Mouse (Mus musculus) right cerebral cortex, postnatal 10 days (tissue): ENCODE measurements around the gene Mta2.
A peak's percentile ranks its signal among the peaks of the same experiment; 100 is the strongest.
"Not testable (repeated sequence)": the region's sequence is repeated elsewhere in the genome, so short reads cannot be mapped to it uniquely, and the experiment has no call there.

Experiments used
- DNase-seq, 2 experiments: peaks; one replicate each; pipeline ENCODE4 v3.0.0; 2021; ENCODE audit warnings: low spot score in 2 of 2

Mta2 gene

DNA sequence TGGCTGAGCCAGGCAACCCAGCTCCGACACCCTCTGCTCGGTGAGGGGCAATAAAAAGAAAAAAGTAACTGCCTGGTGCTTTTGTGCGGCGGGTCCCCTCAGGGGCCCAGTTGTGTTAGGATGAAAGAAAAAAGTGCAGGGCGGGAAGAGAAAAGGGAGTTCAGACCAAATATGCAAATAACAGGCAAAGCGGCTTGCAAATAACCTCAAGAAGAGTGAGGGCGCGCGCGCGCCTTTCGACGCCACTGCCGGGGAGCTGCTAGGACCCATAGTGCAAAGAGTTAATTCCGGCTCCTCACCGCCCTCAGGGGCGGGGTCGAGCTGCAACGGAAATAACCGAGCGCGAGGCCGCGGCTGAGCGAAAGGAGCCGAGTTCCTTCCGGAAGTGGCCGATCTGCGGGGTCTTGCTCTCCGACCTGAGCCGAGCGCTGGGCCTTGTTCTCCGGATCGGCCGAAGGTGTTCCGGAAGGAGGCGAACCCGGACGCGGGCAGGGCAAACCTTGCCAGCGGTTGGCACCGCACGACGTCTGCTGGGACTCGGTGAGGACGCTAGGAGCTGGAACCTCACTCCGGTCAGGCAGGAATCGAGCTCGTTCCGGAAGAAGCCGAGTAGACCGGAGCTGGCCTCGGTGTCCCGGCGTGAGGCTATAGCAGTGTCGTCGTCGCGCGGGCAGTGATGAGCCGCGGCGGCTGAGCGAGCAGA is at the start of gene Mta2:
Gene Mta2, plus strand, starts transcription at position 361 of the 703 bp plus-strand sequence.
- DNase-seq, result peak; percentile 96 to 98

DNA sequence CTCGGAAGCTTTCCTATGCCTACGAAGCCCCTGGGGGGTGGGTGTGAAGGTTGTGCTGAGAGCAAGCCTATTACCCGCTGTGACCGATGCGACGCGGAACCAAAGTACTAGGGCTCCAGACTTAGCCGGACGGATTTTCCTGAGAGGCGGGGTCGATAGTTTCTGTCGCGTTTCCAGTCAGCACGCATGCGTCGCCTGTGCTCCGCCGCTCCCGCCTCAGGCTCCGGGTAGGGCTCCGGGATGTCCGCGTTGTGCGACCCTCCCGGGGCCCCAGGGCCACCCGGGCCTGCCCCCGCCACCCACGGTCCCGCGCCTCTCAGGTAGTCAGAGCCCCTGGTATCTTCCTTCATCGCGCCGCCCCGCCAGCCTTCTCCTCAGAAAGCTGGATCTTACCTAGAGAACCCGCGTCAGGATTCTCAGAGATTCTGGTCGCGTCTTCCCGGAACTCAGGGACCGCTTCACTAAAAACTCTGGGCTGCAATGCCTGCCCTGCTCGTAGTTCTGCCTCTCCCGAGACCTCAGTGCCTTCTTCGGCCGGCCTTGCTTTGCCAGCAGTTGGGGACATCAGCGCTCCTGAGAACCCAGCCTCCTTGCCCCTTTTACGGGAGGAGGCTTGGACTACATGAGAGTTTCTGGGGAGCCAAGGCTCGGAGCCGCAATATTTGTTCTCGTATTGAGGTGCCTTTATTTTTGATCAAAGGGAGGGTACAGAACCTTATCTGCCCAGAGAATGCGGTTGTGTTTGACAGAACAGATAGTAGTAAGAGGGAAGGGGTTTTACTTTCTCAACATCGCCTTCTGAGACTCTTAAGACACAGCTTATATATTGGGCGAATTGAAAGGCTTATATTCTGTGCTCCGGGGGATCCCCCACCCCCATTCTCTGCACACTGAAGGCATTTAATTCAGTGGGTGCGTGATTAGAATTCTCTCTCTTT is 48.6 kb upstream of the Mta2 start, which contains the start of gene Ints5:
Gene Ints5, plus strand, starts transcription at position 177 of the 938 bp plus-strand sequence.
- peak; percentile 91 for DNase-seq

DNA sequence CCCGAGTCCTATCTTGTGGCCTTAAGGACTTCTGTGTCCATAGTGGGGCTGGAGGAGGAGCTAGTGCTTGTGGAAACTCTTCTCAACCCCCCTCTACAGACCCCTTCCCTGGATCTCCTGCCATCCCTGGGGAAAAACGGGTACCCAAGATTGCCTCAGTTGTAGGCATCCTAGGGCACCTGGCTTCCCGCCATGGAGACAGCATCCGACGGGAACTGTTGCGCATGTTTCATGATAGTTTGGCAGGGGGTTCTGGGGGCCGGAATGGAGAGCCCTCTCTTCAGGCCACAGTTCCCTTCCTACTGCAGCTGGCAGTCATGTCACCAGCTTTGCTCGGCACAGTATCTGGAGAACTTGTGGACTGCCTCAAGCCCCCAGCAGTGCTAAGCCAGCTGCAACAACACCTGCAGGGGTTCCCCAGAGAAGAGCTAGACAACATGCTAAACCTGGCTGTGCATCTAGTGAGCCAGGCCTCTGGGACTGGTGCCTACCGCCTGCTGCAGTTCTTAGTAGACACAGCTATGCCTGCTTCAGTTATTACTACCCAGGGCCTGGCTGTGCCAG is 46.2 kb upstream of the Mta2 start:
- DNase-seq, result no peak

DNA sequence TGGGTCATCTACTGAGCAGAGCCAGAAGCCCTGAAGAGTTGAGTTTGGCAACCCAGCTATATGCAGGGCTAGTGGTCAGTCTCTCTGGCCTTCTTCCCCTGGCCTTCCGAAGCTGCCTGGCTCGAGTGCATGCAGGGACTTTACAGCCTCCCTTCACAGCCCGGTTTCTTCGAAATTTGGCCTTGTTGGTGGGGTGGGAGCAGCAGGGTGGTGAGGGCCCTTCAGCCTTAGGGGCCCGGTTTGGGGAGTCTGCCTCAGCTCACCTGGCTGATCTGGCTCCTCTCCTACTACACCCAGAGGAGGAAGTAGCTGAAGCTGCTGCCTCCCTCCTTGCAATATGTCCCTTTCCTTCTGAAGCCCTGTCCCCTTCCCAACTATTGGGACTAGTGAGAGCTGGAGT is 45.4 kb upstream of the Mta2 start:
- not testable (repeated sequence) for DNase-seq

DNA sequence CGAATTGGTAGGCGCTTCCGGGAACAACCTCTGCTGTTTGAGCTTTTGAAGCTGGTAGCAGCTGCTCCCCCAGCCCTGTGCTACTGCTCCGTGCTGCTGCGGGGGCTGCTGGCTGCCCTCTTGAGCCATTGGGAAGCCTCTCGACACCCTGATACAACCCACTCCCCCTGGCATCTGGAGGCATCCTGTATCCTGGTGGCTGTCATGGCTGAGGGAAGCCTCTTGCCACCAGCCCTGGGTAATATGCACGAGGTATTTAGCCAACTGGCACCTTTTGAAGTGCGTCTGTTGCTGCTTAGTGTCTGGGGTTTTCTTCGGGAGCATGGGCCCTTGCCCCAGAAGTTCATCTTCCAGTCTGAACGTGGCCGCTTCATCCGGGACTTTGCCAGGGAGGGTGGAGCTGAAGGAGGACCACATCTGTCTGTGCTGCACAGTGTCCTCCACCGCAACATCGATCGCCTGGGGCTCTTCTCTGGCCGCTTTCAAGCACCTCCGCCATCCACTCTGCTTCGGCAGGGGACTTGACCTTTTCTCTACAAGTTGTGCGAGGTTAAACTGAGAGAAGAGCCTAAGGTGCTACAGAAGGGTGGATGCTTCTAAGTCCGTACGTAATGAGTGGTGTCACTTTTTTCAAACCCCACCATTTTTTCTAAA is 44.3 kb upstream of the Mta2 start:
- DNase-seq, result peak; percentile 56 to 60

DNA sequence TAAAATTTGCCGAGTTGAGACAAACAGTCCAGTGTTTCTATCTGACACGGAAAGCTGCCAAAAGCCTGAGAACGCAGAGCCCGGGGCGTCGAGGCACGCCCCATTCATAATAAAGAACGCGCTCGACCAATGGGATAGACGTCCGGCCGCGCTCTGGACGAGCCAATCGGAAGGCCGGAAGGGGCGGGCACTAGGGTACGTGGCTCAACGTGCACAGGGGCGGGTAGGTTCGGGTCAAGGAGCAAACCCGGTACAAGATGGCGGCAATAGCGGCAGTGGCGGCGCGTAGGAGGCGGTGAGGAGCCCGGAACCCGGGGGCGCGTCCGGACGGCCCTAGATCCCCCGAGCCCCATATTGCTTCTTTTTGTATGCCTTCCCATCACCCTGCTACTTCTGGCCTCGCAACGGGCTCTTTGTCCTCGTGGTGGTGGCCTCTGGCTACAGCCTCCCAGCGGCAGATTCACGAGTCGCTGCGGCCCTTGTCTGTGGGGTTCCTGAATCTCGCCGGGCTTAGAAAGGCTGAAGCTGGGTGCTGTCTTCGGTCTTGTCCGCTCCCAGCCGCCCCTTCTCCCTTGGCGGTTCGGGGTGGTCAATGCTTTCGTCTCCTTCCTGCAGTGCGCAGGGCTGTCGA is 43.7 kb upstream of the Mta2 start, which contains the start of gene Ganab:
Gene Ganab, plus strand, starts transcription at position 207 of the 631 bp plus-strand sequence.
- peak; percentile 98 for DNase-seq

DNA sequence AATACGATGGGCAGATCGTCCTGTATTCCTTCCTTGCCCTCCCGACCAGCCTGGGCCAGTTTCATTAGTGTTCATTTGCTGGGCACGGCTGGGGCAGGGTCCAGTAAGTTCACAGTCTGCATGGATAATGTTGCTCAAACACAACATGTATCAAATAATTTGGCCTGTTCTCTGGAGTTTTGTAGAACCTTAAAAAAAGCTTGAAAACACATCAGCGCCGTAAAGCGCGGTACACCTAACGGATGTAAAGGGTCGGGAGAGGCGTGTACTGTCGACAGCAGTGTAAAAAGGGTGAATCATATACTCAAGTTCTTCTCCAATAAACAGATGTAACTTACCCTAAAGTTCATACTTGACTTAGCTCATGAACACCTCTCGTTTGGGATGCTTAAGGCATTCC is 43.1 kb upstream of the Mta2 start:
- no peak for DNase-seq

DNA sequence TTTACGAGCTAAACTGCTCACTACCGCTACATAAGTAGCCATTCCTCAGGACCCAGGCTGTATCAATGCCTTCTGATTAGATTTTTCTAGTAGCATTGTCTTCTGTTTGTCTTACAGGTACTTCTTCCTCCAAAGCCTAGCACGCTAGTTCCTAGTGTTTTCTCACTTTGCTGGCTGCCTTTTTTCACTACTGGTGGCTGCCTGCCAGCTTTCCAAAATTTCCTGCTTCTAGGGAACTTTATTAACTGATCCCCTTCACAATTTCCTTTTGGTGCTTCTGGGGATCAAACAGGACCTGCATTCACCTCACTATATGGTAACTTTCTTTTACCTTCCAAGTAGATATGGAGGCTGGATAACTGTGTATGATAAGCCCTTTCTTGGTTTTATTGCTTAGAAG is 42.6 kb upstream of the Mta2 start:
- DNase-seq, result no peak

DNA sequence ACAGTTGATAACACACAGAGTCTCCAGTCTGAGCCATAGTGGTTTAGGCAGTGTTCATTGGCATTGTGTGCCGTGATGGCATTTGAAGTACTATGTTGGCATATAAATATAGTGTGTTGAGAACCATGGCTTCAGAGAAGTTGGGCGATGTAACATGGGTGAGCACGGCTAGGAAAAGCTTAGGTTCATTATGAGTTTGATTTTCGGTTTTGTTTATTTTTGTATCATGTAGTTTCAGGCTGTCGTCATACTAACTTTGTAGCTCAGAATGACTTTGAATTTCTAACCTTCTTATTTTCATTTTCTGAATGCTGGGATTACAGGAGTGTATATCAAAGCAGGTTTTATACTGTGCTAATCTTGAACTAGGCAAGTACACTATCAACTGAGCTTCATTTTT is 38.3 kb upstream of the Mta2 start:
- DNase-seq, result no peak

DNA sequence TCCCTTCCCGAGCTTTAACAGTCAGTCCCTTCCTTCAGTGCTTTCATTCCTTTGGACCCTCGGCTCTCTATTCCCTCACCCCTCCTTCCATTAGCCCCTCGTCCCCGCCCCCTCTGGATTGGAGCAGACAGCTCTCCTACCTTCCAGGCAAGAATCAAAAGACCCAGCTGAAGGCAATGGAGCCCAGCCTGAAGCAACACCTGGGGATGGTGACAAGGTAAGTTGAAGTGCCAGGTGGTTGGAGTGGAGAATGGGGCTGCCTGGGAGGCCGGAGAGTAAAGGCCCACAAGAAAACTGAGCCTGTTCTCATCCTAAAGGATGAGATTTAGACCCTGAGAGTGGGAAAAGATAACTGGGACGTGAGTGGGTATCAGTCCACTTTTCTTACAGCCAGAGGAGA is 33.1 kb upstream of the Mta2 start:
- DNase-seq, result no peak

DNA sequence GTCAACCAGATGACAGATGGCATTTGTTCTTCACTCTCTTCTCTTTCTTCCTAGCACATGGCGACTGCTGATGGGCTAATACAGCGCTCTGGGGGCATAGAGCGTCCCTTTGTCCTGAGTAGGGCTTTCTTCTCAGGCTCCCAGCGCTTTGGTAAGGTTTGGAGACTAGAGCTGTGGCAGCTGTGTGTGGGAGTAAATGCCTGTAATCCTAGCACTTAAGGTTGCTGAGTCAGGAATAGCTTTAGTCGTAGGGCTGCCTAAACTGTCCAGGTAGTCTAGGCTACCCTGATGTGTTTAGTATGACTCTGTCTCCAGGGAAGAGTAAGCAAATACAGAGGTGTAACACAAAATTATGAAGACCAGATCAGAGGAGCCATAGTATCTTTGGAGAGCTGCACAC is 29.9 kb upstream of the Mta2 start:
- DNase-seq, result no peak

DNA sequence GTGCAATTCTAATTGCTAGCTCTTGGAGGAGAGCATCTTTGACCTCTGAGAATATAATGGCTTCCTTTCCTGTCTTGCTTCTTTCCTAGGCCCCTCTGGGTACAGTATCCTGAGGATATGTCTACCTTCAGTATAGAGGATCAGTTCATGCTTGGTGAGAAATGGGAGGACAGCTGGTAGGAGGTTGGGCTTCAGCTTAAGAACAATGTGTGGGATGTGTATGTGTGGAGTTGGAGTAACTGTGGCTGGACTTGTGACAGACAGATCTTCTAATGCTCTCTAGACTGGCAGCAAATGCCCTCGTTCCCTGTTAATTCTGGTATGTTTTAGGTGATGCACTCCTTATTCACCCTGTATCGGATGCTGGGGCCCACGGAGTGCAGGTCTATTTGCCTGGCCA is 27.5 kb upstream of the Mta2 start:
- no peak for DNase-seq

DNA sequence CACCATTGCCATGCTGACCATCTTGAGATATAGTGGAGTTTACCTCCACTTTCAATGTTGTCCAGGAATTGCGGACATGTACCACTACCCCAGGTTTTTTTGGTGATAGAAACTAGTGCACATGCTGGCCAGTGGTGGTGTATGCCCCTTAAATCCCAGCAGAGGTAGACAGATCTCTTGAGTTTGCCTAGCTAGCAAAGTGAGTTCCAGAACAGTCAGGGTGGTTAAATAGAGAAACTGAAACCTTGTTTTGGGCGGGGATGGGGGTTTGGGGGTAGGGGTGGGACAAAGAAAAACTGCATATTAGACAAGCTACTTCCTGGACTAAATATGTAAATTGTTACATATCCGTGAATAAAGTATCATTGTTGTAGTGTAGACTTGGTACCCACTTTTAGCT is 22.7 kb upstream of the Mta2 start:
- no peak for DNase-seq

DNA sequence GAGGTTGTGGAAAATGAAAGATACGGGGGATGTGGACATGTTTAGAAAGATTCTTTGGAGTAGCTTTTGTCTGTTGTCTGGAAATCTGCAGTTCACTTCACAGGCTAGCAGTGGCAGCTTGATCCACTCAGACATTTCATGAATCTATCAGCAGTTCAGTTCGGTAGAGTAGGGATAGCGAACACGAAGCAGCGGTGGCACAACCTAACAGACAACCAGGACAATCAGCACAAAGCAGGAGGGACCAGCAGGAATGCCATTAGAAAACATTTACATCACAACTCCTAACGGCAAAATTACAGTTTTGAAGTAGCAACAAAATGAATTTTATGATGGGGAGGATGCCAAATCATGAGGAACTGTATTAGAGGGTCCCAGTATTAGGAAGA is 22.0 kb upstream of the Mta2 start:
- no peak for DNase-seq

DNA sequence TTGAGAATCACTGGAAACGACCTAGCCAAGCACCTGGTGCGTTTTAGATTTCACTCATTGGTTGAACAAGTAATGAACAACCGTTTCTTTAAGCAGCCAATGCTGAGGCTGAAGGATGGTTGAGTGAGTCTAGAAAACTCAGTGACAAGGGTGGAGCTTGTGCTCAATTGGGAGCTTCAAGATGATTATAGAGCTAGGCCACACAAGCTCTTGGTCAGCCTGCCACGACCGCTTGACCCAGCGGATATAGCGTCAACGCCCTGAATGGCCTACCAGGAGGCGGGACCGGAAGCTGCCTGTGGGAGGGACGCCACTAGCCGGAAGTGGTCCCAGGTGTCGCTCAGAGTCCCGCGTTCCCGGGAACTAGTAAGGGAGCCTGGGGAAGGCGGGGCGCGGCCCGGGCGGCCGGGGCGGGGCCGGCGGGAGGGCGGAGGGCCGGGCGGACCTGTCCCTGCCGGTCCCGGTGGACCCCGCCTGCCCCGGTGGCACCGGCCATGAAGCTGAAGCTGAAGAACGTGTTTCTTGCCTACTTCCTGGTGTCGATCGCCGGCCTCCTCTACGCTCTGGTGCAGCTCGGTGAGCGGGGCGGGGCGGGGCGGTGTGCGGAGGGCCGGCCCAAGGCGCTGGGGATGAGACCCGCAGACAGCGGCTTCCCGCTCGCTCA is 21.5 kb upstream of the Mta2 start, which contains the start of gene B3gat3:
Gene B3gat3, plus strand, starts transcription at position 302 of the 664 bp plus-strand sequence.
- DNase-seq, result peak; percentile 95 to 96

DNA sequence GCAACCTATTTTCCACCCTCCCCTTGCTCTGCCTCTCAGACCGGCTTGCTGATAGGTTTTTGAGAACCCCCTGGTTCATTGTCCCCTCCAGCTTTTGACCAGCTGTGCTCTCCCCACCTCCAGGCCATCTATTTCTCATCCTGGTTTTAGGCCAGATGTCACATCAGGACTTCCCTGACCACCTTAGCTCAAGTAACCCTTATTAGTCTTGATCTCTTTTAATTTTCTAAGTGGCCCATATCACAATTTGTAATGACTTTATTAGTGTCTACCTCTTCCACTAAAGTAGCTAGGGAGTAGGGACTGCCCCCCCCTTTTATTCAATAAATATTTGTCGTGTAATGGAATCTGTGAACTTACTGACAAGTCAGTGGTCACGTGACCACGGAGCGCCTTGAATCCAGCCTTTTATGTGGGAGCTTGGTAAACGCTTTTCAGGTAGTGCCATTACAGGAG is 20.8 kb upstream of the Mta2 start:
- DNase-seq, result no peak

DNA sequence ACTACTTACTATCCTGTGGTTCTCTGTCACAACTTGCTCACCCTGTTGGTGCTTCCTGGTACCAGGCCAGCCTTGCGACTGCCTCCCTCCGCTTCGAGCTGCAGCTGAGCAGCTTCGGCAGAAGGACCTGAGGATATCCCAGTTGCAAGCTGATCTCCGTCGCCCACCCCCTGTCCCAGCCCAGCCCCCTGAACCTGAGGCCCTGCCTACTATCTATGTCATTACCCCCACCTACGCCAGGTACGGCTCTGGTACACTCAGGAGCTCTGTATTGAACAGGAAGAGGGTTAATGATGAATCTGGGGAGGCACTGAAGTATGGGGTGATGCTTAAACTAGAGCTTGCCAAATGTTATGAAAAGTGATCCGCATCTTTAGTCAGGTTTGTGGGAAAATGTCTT is 19.9 kb upstream of the Mta2 start:
- no peak for DNase-seq

DNA sequence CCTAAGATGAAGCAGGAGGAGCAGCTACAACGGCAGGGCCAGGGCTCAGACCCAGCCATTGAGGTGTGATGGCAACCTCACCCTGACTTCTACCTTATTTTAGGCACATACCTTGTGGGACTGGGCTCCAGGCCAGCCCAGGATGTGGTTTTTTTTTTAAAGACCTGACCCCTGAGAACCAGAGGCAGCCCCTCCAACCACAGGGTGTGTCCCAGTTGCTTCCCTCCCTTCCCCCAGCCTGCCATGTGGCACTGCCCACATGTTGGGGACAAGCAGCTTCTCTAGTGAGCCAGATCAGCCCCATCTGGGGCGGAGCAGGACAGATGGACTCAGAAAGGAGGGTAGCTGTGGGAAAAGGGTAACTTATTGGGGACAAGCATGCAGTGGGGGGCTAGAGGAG is 14.9 kb upstream of the Mta2 start:
- no peak for DNase-seq

DNA sequence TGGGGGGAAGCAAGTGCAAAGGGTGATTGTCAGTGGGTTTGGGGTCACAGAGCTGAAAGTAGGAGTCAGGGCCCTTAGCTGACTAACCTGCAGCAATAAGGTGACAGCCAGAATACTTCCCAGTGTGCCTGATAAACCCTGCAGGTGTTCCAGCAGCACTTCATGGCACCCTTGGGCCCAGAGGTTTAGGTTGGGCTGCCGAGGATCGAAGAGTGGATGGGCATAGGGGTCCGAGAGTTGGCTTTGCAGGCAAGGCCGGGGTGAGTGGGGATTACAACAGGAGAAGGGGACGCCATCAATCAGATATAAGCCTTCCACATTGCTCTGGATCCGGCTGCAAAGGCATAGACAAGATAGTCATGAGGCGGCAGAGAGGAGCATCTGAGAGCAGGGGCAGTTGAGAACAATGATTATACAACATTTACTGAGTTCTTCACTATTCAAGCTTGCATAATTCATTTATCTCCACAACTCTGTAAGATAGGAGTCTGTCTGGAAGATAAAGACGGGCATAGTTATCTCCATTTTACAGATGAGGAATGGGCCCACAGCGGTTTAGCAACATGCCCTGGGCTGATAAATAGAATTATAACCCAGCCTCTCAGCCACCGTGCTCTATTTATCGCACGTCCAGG is 13.7 kb upstream of the Mta2 start:
- no peak for DNase-seq

DNA sequence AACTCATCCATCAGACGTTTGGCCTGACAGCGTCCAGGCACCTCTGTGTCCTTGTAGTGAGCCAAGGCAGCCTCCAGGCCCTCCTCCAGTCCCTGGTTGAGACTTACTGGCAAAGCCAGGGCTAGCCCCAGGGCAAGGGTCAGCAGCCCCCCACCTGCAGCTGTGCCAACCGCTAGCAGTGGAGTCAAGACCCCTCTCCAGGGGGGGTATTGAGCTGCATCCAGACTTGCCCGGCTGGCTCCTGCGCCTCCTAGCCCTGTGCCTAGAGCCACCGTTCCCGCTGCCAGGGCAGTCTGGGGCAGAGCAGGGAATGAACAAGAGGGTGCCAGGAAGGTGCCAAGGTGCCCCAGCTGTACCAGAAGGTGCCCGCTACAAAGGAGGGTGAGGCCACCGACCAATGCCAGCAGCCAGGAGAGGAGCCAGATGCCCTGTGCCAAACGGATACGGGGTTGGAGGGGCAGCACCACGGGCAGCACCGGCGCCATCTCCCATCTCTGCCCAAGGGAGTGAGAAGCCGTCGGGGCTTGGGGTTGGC is 12.9 kb upstream of the Mta2 start:
- DNase-seq, result no peak
